Mouse (Mus musculus) liver, embryonic 15.5 days (tissue): ENCODE results near the gene Rtraf. TPM values are rescaled to one million over a fixed set of nuclear protein-coding genes. Genes with fewer than 3 reads are reported as not detected.
"Not testable (repeated sequence)": the region's sequence is repeated elsewhere in the genome, so short reads cannot be mapped to it uniquely, and the experiment has no call there.

ENCODE experiments used
- ATAC-seq: fragments of 200-750 bp; cut with Nextera tagmentation; 2 replicates; pipeline ENCODE4 v1.8.0; 2017; ENCODE audit warnings: moderate number of reproducible peaks, mild to moderate bottlenecking, moderate library complexity; ENCODE audit not compliant: insufficient read depth
- H3K27ac ChIP-seq: fragments of 300-500 bp; sonication (generic); replicated peaks from 2 replicates; pipeline ENCODE4 v1.5.1; 2015; ENCODE audit warnings: mild to moderate bottlenecking, inconsistent platforms
- H3K27me3 ChIP-seq: fragments of 300-500 bp; sonication (generic); 2 replicates; pipeline ENCODE4 v1.6.1; 2015; ENCODE audit warnings: mild to moderate bottlenecking, inconsistent platforms
- H3K36me3 ChIP-seq: fragments of 300-500 bp; sonication (generic); replicated peaks from 2 replicates; pipeline ENCODE4 v1.6.1; 2015; ENCODE audit warnings: moderate library complexity, mild to moderate bottlenecking, inconsistent platforms
- H3K4me1 ChIP-seq: fragments of 300-500 bp; sonication (generic); replicated peaks from 2 replicates; pipeline ENCODE4 v1.6.1; 2015; ENCODE audit warnings: inconsistent platforms
- H3K4me2 ChIP-seq: fragments of 300-500 bp; sonication (generic); 2 replicates; pipeline ENCODE4 v1.6.1; 2015; ENCODE audit warnings: moderate library complexity, mild to moderate bottlenecking, inconsistent platforms
- H3K4me3 ChIP-seq: fragments of 300-500 bp; sonication (generic); replicated peaks from 2 replicates; pipeline ENCODE4 v1.5.1; 2015; ENCODE audit warnings: mild to moderate bottlenecking, inconsistent platforms
- H3K9ac ChIP-seq: fragments of 300-500 bp; sonication (generic); 2 replicates; pipeline ENCODE4 v1.6.1; 2015; ENCODE audit warnings: moderate library complexity, mild to moderate bottlenecking, inconsistent platforms
- H3K9me3 ChIP-seq: fragments of 300-500 bp; sonication (generic); replicated peaks from 2 replicates; pipeline ENCODE4 v1.6.1; 2016; ENCODE audit warnings: inconsistent platforms
- WGBS: fragments of 180-500 bp; shearing (Covaris S2); methylation state at CpG from one replicate; pipeline ENCODE4 v1.1.7; 2015; ENCODE audit warnings: mixed read lengths; ENCODE audit not compliant: insufficient replicate concordance; 5-methylcytosine and 5-hydroxymethylcytosine counted together
- polyA plus RNA-seq: library from polyadenylated mRNA; unstranded; fragments of >200 nt; fragmentation: Nextera tagmentation; extraction: Ambion mirVana; gene quantifications from 2 replicates; pipeline ENCODE4 v1.2.1, GENCODE M21; 2015

Rtraf gene
- polyA plus RNA-seq: 61.7 and 72.6 TPM in 2 replicates

- Histone ChIP-seq H3K27me3 (no peaks in the 10 kb centered on the region), H3K4me2 (peak within 1 kb of the TSS; percentile 84), H3K27ac (peak within 1 kb of the TSS; percentile 72), H3K9me3 (no peaks in the 10 kb centered on the region), H3K4me1 (peaks cover 15% of the 10 kb centered on the region), H3K36me3 (peaks cover 22% of the 10 kb centered on the region), H3K9ac (peak within 1 kb of the TSS; percentile 88), H3K4me3 (peak within 1 kb of the TSS; percentile 93)
- ATAC-seq: peak; percentile 99
- under 1% methylated on average over 80 of the region's 80 CpGs for WGBS
Measured at GRCm38 (mm10) chr14:19823321-19824142, at the start of gene Rtraf. TSS of gene Rtraf (minus strand) at chr14:19823824.

GRCm38 (mm10) chr14:19867286-19867935 is 43.8 kb upstream of the Rtraf start:
- no peak for ATAC-seq
- Histone ChIP-seq H3K36me3 (no peaks in the 10 kb centered on the region), H3K9me3 (no peaks in the 10 kb centered on the region), H3K4me2 (no peak overlapping the region), H3K27ac (no peak overlapping the region), H3K4me1 (no peaks in the 10 kb centered on the region), H3K4me3 (no peak overlapping the region), H3K27me3 (no peaks in the 10 kb centered on the region), H3K9ac (no peak overlapping the region)
- 55% methylated on average over 5 of the region's 5 CpGs for WGBS

GRCm38 (mm10) chr14:19865121-19865520 is 41.5 kb upstream of the Rtraf start:
- H3K27ac ChIP-seq, H3K36me3 ChIP-seq, H3K4me1 ChIP-seq, H3K9me3 ChIP-seq, H3K4me3 ChIP-seq, H3K27me3 ChIP-seq, H3K4me2 ChIP-seq, H3K9ac ChIP-seq, ATAC-seq: not testable (repeated sequence)
- 64% methylated on average over 9 of the region's 9 CpGs for WGBS

- WGBS: 62% methylated on average over 8 of the region's 8 CpGs
- no peak overlapping the region for H3K27ac ChIP-seq
Measured at GRCm38 (mm10) chr14:19861311-19862080, 37.9 kb upstream of the Rtraf start.

GRCm38 (mm10) chr14:19860281-19860680 is 36.7 kb upstream of the Rtraf start:
- no peak for ATAC-seq
- WGBS: 79% methylated on average over 4 of the region's 4 CpGs
- Histone ChIP-seq H3K36me3 (no peaks in the 10 kb centered on the region), H3K9ac (no peak overlapping the region), H3K4me2 (no peak overlapping the region), H3K4me1 (no peaks in the 10 kb centered on the region), H3K27ac (no peak overlapping the region), H3K27me3 (no peaks in the 10 kb centered on the region), H3K4me3 (no peak overlapping the region), H3K9me3 (no peaks in the 10 kb centered on the region)

More at GRCm38 (mm10) chr14:19861311-19862080, 37.9 kb upstream of the Rtraf start:
- no peak for ATAC-seq
- Histone ChIP-seq H3K9me3 (no peaks in the 10 kb centered on the region), H3K4me2 (no peak overlapping the region), H3K9ac (no peak overlapping the region), H3K36me3 (no peaks in the 10 kb centered on the region), H3K4me1 (no peaks in the 10 kb centered on the region), H3K27me3 (no peaks in the 10 kb centered on the region), H3K4me3 (no peak overlapping the region)

GRCm38 (mm10) chr14:19858808-19859776 is 35.5 kb upstream of the Rtraf start:
- H3K27me3 ChIP-seq: no peaks in the 10 kb centered on the region
- no peaks in the 10 kb centered on the region for H3K9me3 ChIP-seq
- no peak for ATAC-seq
- no peak overlapping the region for H3K4me3 ChIP-seq
- no peaks in the 10 kb centered on the region for H3K36me3 ChIP-seq
- 44% methylated on average over 8 of the region's 8 CpGs for WGBS
- no peak overlapping the region for H3K27ac ChIP-seq
- H3K4me2 ChIP-seq: no peak overlapping the region
- no peaks in the 10 kb centered on the region for H3K4me1 ChIP-seq
- no peak overlapping the region for H3K9ac ChIP-seq

- Histone ChIP-seq H3K9me3 (no peaks in the 10 kb centered on the region), H3K4me3 (no peak overlapping the region), H3K4me2 (no peak overlapping the region), H3K9ac (no peak overlapping the region), H3K27me3 (no peaks in the 10 kb centered on the region), H3K36me3 (no peaks in the 10 kb centered on the region), H3K27ac (no peak overlapping the region), H3K4me1 (no peaks in the 10 kb centered on the region)
- no peak for ATAC-seq
- 59% methylated on average over 2 of the region's 2 CpGs for WGBS
Measured at GRCm38 (mm10) chr14:19858279-19858678, 34.7 kb upstream of the Rtraf start.

GRCm38 (mm10) chr14:19853471-19853870 is 29.8 kb upstream of the Rtraf start:
- ATAC-seq: no peak
- H3K27me3 ChIP-seq: no peaks in the 10 kb centered on the region
- H3K36me3 ChIP-seq: no peaks in the 10 kb centered on the region
- WGBS: 55% methylated on average over 3 of the region's 3 CpGs
- H3K4me3 ChIP-seq: no peak overlapping the region
- no peak overlapping the region for H3K9ac ChIP-seq
- no peaks in the 10 kb centered on the region for H3K4me1 ChIP-seq
- no peak overlapping the region for H3K27ac ChIP-seq
- H3K9me3 ChIP-seq: no peaks in the 10 kb centered on the region
- no peak overlapping the region for H3K4me2 ChIP-seq

GRCm38 (mm10) chr14:19839600-19840332 is 16.1 kb upstream of the Rtraf start:
- no peak for ATAC-seq
- Histone ChIP-seq H3K9me3 (no peaks in the 10 kb centered on the region), H3K4me1 (0 out of 2 replicates have a peak, but pooled peaks cover 2% of the 10 kb centered on the region), H3K9ac (peak overlapping the region; percentile 30; the same call in 1 of the 2 replicates), H3K27ac (no peak overlapping the region), H3K4me3 (peak overlapping the region; percentile 32), H3K4me2 (peak overlapping the region; percentile 48), H3K27me3 (no peaks in the 10 kb centered on the region), H3K36me3 (no peaks in the 10 kb centered on the region)
- WGBS: 23% methylated on average over 15 of the region's 15 CpGs

- H3K36me3 ChIP-seq: no peaks in the 10 kb centered on the region
- no peak overlapping the region for H3K4me2 ChIP-seq
- 0 out of 2 replicates have a peak, but pooled peaks cover 2% of the 10 kb centered on the region for H3K4me1 ChIP-seq
- H3K4me3 ChIP-seq: no peak overlapping the region
- no peak overlapping the region for H3K27ac ChIP-seq
- no peaks in the 10 kb centered on the region; the same call in 1 of the 2 replicates for H3K27me3 ChIP-seq
- no peak for ATAC-seq
- no peaks in the 10 kb centered on the region for H3K9me3 ChIP-seq
- 55% methylated on average over 3 of the region's 3 CpGs for WGBS
- H3K9ac ChIP-seq: no peak overlapping the region
Measured at GRCm38 (mm10) chr14:19836289-19836688, 12.7 kb upstream of the Rtraf start.
